Mouse (Mus musculus): ENCODE measurements around the gene Tjp3. TPM values are rescaled to one million over a fixed set of nuclear protein-coding genes. Genes with fewer than 3 reads are reported as not detected.

The Tjp3 gene
- polyA plus RNA-seq, 1 experiment from 2014 or later = 29.1 TPM

Small RNAs within 50 kb of the gene (microRNA-seq; reads per million reads assigned to microRNA genes)
- gene Mir3057 = 6.8 reads per million, percentile 28 among the genes with 10 or more reads in this experiment

Other genes with a start within 250 kb of the Tjp3 start
- gene Sgta, start 231.4 kb downstream of the Tjp3 start, polyA plus RNA-seq (2015; fragmentation: Nextera tagmentation; extraction: Ambion mirVana) = 163 and 167 TPM in 2 replicates
- gene Thop1, start 221.5 kb downstream of the Tjp3 start, polyA plus RNA-seq (2015; fragmentation: Nextera tagmentation; extraction: Ambion mirVana) = 55.4 and 64.4 TPM in 2 replicates
- gene Creb3l3, start 192.7 kb downstream of the Tjp3 start, polyA plus RNA-seq (2015; fragmentation: Nextera tagmentation; extraction: Ambion mirVana) = 14.5 and 18.9 TPM in 2 replicates
- gene Map2k2, start 185.7 kb downstream of the Tjp3 start, polyA plus RNA-seq (2015; fragmentation: Nextera tagmentation; extraction: Ambion mirVana) = 143 and 145 TPM in 2 replicates
- 36.6 and 47.4 TPM in 2 replicates for gene Zbtb7a, start 156.4 kb downstream of the Tjp3 start, polyA plus RNA-seq (2015; fragmentation: Nextera tagmentation; extraction: Ambion mirVana)
- 34.8 and 35.8 TPM in 2 replicates for gene Pias4, start 123.7 kb downstream of the Tjp3 start, polyA plus RNA-seq (2015; fragmentation: Nextera tagmentation; extraction: Ambion mirVana)
- 533 and 575 TPM in 2 replicates for gene Eef2, start 115.0 kb downstream of the Tjp3 start, polyA plus RNA-seq (2015; fragmentation: Nextera tagmentation; extraction: Ambion mirVana)
- gene Dapk3, start 108.6 kb downstream of the Tjp3 start, polyA plus RNA-seq (2015; fragmentation: Nextera tagmentation; extraction: Ambion mirVana) = 30.5 and 32.4 TPM in 2 replicates
- not detected in 2 replicates for gene 4930442H23Rik, start 107.7 kb downstream of the Tjp3 start, polyA plus RNA-seq (2015; fragmentation: Nextera tagmentation; extraction: Ambion mirVana)
- 0.57 TPM in 1 of 2 replicates, not detected in the other for gene Nmrk2, start 89.5 kb downstream of the Tjp3 start, polyA plus RNA-seq (2015; fragmentation: Nextera tagmentation; extraction: Ambion mirVana)
- gene Atcay, start 60.7 kb downstream of the Tjp3 start, polyA plus RNA-seq (2015; fragmentation: Nextera tagmentation; extraction: Ambion mirVana) = 1.5 TPM in 2 replicates
- 5.3 and 5.9 TPM in 2 replicates for gene Zfr2, start 58.4 kb downstream of the Tjp3 start, polyA plus RNA-seq (2015; fragmentation: Nextera tagmentation; extraction: Ambion mirVana)
- 3.6 and 4.2 TPM in 2 replicates for gene Matk, start 38.6 kb downstream of the Tjp3 start, polyA plus RNA-seq (2015; fragmentation: Nextera tagmentation; extraction: Ambion mirVana)
- gene Mrpl54, start 24.6 kb downstream of the Tjp3 start, polyA plus RNA-seq (2015; fragmentation: Nextera tagmentation; extraction: Ambion mirVana) = 197 and 220 TPM in 2 replicates
- gene Apba3, start 24.6 kb downstream of the Tjp3 start, polyA plus RNA-seq (2015; fragmentation: Nextera tagmentation; extraction: Ambion mirVana) = 61.6 and 66.9 TPM in 2 replicates
- 40.8 and 41.8 TPM in 2 replicates for gene Pip5k1c, start 1.4 kb upstream of the Tjp3 start, polyA plus RNA-seq (2015; fragmentation: Nextera tagmentation; extraction: Ambion mirVana)
- 22.4 and 26.7 TPM in 2 replicates for gene Cactin, start 29.5 kb upstream of the Tjp3 start, polyA plus RNA-seq (2015; fragmentation: Nextera tagmentation; extraction: Ambion mirVana)
- 28.1 and 31.5 TPM in 2 replicates for gene Tbxa2r, start 37.1 kb upstream of the Tjp3 start, polyA plus RNA-seq (2015; fragmentation: Nextera tagmentation; extraction: Ambion mirVana)
- 0.05 TPM in 1 of 2 replicates, not detected in the other for gene Gipc3, start 51.7 kb upstream of the Tjp3 start, polyA plus RNA-seq (2015; fragmentation: Nextera tagmentation; extraction: Ambion mirVana)
- 67.7 and 70.2 TPM in 2 replicates for gene Hmg20b, start 58.9 kb upstream of the Tjp3 start, polyA plus RNA-seq (2015; fragmentation: Nextera tagmentation; extraction: Ambion mirVana)
- 7.3 and 8.6 TPM in 2 replicates for gene Mfsd12, start 65.9 kb upstream of the Tjp3 start, polyA plus RNA-seq (2015; fragmentation: Nextera tagmentation; extraction: Ambion mirVana)
- gene 4930404N11Rik, start 74.2 kb upstream of the Tjp3 start, polyA plus RNA-seq (2015; fragmentation: Nextera tagmentation; extraction: Ambion mirVana) = 2.9 and 3.0 TPM in 2 replicates
- gene Fzr1, start 86.9 kb upstream of the Tjp3 start, polyA plus RNA-seq (2015; fragmentation: Nextera tagmentation; extraction: Ambion mirVana) = 69.2 and 79.0 TPM in 2 replicates
- 77.4 and 79.6 TPM in 2 replicates for gene Dohh, start 92.8 kb upstream of the Tjp3 start, polyA plus RNA-seq (2015; fragmentation: Nextera tagmentation; extraction: Ambion mirVana)
- 3.0 and 3.8 TPM in 2 replicates for gene Gm48551, start 92.9 kb upstream of the Tjp3 start, polyA plus RNA-seq (2015; fragmentation: Nextera tagmentation; extraction: Ambion mirVana)
- gene Gm48552, start 97.4 kb upstream of the Tjp3 start, polyA plus RNA-seq (2015; fragmentation: Nextera tagmentation; extraction: Ambion mirVana) = 1.3 and 1.5 TPM in 2 replicates
- 61.8 and 65.3 TPM in 2 replicates for gene Smim24, start 101.5 kb upstream of the Tjp3 start, polyA plus RNA-seq (2015; fragmentation: Nextera tagmentation; extraction: Ambion mirVana)
- 74.8 and 82.5 TPM in 2 replicates for gene Nfic, start 164.1 kb upstream of the Tjp3 start, polyA plus RNA-seq (2015; fragmentation: Nextera tagmentation; extraction: Ambion mirVana)
- gene Celf5, start 191.1 kb upstream of the Tjp3 start, polyA plus RNA-seq (2015; fragmentation: Nextera tagmentation; extraction: Ambion mirVana) = 1.3 and 1.5 TPM in 2 replicates
- 88.4 and 96.7 TPM in 2 replicates for gene Ncln, start 204.8 kb upstream of the Tjp3 start, polyA plus RNA-seq (2015; fragmentation: Nextera tagmentation; extraction: Ambion mirVana)
- 1.2 TPM in 2 replicates for gene S1pr4, start 208.6 kb upstream of the Tjp3 start, polyA plus RNA-seq (2015; fragmentation: Nextera tagmentation; extraction: Ambion mirVana)
- 9.0 and 11.0 TPM in 2 replicates for gene Gna15, start 232.6 kb upstream of the Tjp3 start, polyA plus RNA-seq (2015; fragmentation: Nextera tagmentation; extraction: Ambion mirVana)